Mouse (Mus musculus): Measurements from ENCODE around the gene Fetub.

Fetub gene

DNA sequence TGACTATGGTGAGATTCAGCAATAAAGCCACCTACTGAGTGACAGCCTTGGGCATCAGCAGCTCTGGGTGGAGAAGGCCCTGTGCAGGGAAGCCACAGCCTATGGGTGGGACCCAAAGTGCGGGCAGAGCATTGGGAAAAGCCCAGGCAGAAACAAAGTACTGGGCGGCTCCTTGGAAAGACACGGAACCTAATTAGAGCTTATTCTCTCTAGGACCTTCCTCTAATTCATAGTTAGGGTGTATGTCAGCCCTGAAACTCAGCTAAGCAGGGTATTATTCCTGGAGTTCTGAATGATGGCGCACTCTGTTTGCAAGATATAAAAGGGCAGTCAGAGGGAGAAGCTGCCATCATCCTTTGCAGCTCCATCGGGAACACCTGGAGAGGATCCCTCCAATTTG is at the start of gene Fetub:
TSS of gene Fetub (plus strand) at position 301 of the 400 bp plus-strand sequence.
- DNase-seq: no peak

DNA sequence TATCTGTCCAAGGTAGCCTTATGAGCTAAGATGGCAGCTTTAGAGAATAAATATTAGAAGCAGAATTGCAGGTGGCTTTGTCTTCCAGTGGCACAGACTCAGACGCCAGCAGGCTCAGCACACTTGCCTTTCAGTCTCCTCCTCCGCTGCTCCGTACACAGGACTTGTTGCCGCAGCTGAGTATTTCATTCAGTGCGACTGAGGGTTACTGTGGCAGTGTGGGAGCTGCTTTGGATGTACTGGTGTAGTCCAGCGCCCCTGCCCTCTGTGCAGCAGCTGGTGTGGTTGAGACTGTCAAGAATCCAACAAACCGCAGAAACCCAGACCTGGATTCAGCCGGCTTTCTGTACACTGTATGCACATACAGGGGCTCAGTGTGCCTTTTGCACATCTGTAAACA is 45.7 kb upstream of the Fetub start:
- no peak for DNase-seq

DNA sequence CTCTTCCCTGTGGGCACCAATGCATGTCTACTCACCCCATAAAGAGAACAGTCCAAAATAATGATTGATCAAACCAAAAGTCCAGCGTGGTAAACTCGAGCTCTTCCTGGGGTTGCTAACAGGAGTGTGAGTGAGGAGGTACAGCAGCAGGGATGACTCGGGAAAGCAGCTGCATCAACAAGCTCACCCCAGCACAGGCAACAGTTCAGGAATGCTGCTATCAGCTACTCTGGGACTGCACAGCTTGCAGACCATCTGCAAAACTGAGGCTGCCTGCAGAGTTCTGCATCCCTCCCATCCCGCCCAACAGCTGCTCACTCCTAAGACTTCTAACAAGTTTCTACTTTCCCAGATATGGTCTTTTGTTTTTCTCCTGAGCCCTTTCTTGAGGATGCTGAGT is 44.8 kb upstream of the Fetub start:
- no peak for DNase-seq

DNA sequence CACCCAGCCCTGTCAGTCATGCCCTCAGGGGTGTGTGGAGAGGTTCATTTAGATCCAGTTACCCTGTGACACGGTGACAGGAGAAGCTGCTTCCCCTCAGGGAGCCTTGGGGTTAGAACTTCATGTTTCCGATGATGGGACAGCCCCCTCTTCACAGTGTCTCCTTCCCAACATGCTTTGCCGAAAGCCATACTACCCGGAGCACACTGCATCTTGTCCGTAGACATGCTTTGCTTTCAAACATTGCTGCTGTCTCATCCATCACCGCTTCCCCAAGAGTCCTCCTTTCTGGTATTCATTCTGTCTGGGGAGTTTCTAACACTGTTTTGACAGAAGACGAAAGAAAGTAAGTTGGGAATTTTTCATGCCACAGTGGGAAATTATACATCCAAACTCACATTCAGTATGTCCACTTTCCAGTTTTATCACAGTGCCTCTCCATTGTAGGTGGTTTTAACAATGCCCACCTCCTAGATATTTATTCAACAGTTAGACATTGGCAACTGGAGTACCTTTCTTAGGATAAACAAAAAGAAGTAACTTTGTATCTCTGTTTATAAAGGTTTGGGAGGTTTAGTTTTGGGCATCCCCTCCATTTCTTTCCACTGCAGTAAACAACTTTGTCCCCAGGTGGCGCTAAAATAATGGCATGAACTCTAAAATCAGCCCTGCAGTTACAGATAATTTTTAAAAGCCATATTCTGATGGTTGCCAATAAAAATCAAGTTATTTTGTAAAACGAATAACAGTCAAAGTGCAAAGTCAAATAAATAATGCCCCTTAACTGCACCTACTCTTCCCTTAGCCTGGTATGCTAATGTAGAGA is 41.7 kb upstream of the Fetub start:
- peak; percentile 31 for DNase-seq

DNA sequence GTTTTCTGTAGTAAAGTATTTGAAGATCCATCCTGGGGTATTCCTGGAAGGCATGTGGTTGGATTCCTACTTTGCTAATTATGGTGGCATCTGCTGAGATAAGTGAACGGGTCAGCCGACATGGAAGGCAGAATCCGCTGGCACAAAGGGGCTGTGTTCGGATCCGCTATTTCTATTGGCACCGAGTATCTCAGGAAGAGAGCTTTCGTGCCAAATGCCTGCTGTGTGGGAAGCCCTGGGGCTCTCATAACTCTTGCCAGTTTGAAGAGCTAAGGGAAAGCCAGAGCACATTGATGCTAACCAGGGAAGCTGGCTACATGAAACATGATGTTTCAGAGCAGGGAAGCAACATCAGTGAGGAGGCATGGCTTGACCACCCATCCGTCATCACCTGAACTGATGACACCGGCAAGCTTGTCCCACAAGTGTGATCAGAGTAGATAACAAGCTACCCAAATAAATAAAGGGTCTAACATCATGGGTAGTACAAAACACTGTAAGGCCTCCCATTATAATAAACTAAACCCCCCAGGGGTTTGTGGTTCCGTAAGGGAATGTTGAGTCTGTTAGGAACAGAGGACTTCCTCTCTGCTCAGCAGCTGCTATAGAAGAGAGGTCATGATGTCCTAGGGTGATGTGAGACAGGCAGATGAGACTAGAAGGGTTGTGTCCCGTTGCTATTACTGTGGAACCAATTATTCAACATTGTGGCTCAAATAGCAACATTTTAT is 40.3 kb upstream of the Fetub start:
- no peak for DNase-seq

DNA sequence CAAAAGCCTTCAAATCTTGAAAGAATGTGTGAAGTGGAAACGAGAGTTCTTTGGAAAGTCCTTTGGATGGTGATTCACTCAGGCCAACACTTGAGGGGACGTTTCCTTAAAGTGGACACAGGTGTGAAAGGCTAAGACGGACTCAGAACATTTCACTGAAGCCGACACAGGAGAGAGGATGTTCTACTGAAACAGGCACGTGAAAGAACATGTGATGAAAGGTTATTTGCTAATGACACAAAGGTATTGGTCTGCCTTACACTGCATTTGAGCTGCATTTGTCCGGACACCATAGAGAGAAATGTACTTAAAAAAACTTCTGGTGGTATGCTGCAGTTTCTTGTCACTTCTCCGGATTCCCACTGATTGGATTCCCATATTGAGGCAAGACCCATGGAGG is 39.4 kb upstream of the Fetub start:
- DNase-seq: no peak

DNA sequence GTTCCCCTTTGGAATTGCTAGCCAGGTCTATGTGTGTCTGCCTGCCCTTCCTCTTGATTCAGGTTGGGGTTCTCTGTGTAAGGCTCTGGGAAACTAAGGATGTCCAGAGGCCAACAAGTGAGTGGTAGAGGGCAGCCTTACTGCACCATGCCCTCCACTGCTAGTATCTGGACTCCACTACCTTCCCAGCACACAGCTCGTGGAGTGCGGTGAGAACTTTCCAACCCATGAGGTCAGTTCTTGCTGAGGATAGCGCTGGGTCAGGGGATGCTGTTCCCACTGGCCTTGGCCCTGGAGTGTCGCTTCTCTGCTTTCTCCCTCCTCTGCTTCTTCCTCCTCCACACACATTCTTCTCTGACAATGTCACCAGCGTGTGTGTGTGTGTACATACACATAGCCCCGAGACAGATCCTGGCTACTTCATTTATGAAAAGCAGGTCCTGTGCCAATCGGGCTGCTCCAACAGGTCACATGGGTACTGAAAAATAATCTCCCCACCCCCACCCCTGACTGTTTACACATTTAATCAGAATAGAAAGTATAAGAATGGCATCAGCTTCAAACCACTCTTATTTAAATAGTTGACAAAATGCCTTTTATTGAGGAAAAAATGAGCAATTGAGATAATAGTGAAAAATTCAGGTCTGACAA is 38.1 kb upstream of the Fetub start:
- no peak for DNase-seq

DNA sequence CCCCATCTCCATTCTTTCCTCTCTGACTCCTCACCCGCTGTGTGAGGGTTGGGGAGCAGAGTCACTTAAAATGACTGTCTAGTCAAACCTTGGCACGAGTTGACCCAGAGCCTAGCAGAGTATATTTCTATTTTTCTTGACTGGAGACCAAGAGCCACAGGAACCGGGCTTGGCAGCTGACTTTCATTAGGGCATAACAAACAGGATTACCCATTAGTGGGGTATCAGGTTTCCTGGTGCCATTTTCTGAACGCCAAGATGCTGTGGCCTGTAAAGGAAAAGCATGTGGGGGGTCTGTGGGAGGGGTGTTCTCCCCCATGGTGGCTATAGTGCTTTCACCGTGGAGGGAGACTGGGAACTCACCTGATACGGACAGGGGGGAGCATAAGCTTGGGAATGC is 37.2 kb upstream of the Fetub start:
- DNase-seq: no peak

DNA sequence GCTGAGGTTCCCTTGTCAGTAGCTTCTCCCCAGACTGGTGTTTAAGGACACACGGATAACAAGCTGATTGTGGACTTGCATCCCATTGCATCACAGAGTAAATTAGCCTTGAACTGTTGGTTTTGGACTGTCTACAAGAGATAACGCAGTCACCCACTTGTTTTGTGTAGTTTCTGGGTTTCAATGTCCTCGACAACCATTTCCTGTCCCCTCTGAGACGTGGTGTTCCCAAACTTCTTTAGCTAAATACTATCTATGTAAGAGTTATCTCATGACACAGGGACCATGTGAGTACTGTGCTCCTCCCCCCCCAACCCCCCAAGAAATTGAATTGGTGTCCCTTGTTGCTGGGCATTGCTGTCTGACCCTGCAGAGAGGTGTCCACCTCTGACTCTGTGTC is 36.6 kb upstream of the Fetub start:
- no peak for DNase-seq

DNA sequence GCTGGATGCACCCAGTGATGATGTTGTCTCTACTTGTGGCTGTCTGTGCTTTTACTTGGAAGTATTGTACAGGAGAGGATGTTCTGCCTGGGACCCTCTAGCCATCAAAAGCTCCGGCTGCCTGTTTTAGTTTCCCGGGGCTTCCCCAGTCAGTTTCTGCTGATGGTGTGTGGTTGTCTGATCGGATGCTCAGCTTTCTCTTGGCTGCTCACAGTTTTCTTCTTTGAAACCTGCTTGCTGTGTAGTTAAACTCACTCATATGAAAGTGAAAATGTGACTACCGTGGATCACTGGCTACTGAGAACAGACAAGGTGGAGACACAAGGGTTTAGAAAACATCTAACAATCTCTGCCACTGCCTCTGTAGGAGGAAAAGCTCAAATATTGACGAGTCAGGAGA is 34.7 kb upstream of the Fetub start:
- DNase-seq: no peak

DNA sequence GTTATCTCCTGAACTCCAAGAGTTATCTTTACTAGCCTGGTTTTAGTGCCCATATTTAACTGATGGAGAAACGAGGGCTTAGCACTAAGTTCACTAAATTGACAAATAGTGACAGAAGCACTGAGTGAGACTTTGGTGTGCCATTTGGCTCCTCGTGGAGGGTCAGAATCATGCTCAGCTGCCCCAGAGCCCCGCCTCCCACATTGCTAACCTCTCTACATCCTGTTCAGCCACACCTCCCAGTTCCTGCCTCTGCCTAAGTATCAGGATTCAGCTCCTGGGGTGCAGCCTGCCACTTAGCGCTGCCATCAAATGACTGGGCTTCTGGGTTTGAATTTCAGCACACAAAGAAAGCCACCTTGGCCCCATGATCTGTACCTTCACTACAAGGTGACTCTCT is 32.8 kb upstream of the Fetub start:
- DNase-seq: no peak

DNA sequence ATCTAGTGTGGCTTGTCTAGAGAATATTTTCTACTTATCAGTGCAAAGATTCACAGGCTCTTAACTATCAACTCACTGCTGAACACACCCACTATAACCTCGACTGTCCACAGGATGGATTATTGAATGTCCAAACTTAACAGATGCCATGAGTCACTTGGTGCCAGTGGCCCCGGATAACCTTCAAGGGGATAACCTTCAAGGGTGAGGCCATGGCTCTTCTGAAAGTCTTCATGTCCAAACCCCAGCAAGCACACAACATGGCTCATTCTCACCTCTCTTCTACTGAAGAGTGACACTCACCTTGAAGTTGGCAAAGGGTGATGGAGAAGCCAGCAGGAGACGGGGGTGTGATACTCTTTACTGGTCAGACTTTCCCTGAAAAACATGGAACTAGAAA is 31.4 kb upstream of the Fetub start:
- DNase-seq: no peak

DNA sequence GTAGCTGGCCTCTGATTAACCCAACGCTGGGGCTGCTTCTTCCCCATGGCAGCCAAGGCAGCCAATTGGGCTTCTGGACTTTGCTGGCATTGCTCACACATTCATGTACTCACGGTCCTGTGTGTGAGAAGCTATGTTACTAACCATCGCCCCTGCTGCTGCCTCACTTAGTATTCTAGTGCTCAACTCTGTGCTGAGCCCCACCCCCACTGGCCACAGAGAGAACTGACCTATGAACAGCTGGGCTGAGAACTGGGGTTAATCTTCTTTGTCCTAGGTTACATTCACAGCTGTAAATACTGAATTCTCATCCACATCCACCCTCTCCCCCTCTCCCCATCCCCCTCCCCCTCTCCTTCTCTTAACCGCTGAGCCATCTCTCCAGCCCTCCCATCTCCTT is 29.3 kb upstream of the Fetub start:
- DNase-seq: no peak

DNA sequence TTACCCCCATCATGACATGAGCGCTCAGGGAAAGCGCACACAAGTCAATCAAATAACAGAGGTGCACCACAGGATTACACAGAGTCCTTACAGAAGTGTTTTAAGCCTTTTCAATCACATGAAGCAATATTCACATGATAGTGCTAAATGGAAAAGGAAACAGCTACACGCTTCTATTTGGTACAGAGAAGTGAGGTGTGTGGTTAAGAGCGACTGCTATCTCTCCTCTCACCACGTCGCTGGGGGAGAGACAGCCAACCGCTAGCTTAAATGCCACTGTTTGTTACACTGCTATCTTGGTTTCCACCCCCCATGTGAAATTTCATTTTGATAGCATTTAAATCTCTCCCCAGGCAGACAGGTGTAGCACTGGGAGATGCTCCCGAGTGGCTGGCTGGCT is 28.4 kb upstream of the Fetub start:
- no peak for DNase-seq

DNA sequence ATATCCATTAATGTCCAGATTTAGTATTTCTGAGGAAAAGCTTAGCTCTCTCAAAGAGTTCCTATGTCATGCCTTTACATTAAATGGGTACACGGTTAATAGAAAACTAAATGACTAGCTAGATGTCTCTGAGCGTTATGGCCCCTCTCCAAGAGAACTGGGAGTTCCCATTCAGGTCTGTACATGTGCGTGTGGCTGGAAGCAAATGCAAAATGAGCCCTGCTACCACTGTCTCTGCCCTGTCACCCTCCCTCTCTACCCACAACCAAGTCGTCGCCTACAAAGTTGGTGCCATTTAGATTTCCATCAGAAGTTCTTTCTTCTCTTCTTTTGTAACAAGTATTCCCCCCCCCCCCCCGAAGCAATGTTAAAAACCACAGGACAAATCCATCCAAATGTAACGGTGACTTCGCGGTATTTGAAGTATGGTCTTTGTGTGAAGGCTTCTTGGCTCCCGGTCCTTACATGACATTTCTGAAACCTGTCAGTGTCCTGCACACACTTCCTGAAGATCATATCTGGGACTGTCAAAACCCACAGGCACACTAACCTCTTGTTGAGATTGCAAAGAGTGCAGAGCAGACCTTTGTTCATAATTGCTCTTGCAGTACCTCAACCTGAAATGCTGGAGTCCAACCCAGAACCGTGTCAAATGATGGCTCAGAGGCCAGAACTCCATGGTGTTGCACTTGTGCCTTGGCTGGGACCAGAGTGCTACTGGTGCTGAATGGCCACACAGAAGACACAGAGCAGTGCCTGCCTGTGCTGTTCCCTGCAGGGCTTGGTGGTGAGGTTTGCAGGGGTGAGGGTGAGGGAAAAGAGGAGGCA is 27.2 kb upstream of the Fetub start, which contains the start of gene Ahsg:
TSS of gene Ahsg (plus strand) at position 595 of the 828 bp plus-strand sequence.
- no peak for DNase-seq

DNA sequence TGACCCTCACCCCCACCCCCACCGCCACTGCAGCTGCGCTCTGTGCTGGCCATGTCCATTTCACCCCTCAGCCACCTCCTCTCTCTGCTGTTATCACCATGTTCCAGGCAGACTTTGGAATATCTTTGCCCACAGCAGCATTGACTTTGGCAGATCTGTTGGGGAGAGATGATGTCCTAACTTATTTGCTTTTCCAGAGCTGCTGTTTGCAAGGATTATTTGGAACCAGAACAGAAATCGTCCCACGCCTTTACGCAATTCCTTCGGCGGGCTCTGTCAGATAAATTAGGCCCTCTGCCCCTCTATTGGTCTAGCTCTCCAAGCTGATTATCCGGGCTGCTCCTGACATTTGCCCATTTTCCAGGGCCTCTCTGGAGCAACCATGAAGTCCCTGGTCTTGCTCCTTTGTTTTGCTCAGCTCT is 26.4 kb upstream of the Fetub start:
- DNase-seq: no peak

DNA sequence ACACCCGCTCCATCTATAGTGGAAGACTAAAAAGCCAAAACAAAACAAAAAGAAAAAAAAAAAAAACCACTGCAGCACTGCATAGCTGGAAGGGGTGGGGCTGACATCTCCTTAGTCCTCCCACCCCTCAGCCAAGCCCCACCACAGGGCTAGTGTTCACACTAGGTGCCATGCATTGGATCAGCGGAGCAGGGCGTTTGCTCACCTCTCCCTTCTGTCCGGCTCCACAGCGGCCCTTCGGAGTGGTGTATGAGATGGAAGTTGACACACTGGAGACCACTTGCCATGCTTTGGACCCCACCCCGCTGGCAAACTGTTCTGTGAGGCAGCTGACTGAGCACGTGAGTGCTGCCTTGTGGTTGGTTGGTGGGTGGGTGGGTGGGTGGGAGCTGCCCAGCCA is 24.0 kb upstream of the Fetub start:
- DNase-seq: no peak

DNA sequence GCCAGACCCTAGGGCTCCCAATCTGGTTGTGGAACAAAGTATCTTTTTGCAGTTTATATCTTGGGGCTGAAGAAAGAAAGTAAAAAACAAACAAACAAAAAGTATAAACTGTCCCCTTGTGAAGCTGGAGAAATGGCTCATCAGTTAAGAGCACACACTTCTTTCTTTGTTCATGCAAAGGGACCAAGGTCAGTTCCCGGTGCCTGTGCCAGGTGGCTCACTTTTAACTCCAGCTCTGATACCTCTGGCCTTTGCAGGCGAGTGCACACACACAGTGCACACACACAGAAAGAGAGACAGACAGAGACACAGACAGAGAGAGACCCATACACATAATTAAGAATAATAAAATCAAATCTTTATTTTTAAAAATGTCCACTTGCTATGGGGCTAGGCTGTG is 21.5 kb upstream of the Fetub start:
- DNase-seq: no peak

DNA sequence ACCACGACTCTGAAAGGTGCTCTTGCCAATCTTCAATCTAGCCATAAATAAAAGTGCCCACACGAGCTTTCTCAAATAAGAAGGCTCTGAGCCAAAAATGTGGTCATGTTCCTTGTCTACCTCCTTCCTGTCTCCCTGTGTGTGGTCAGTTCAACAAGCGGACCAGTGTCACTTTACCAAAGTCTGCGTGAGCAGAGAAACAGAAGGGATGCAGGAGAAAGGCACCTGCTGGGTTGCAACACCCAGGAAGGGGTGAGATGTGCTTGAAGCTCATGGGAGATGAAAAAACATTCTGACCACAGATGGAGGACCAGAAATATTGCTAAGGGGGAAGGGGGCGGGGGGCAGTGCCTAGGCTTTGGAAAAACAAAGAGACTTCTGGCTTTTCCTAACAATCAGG is 18.8 kb upstream of the Fetub start:
- DNase-seq: no peak

DNA sequence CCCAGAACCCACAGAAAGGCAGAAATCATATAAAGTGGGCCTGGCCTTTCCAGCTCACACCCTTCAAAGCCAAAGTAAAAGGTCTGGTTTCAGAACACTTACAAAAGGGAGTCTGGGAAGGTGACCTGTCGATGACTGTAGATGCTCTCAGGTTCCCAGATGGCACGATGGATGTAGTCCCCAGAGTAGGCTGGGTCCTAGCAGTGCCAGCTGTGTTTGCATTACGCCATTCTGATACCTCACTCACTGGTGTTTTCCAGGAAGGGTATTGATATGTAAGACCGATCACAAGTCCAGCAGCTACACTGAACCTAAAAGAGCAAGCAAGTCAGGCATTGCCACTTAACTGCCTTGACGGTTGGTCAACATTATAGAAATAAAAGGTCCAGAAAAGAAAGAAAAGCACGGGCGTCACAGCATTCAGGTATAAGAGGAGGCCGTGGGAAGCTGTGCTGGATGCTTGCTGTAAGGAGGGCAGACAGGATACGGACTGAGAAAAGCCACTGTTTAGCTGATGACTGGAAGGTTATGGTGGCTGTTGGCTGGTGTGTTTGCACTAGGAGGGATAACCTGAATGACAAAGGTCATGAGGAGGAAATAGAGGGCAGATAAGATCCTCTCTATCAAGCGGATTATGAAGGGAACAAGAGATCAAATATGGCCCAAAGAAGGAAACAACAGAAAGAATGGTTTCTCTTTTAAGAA is 18.1 kb upstream of the Fetub start:
- DNase-seq: no peak

DNA sequence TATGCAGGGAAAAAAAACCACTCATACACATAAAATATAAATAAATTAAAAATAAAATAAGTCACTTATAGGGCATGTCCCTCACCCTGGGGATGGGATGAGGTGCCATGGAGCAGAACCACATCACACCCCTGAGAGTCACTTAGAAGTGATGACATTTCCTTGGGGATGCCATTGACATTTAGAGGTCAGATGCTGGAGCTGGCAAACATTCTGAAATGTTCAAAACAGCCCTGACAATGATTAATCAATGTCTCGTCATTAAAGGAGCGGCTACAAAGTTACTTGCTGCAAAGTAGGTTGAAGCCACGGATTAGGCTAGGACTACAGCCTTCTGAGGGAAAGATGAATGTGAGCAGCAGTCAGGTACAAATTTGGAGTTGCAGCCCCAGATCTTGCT is 16.8 kb upstream of the Fetub start:
- no peak for DNase-seq

DNA sequence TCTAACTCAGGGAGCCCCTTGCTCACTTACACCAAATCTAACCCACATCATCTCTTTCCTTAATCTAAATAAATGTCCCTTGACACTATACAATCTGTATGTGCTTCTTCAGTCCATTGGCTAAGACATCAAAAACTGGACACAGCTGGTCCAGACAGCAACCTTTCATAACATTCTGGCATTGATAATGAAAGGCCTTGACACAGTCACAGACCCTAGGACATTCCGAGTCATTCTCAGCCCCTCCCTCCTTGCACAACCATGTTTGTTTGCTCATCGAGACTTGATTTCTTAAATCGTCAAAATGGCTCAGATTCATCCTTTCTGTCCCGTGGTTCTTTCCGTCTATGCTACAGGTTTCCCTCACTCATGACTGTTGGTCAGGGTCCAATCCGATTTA is 8.8 kb upstream of the Fetub start:
- no peak for DNase-seq
